Mouse (Mus musculus): ENCODE measurements around the gene Arpc2.

Gene Arpc2

GRCm38 (mm10) chr1:74293306-74293960, 57.5 kb downstream of the Arpc2 start:
- in situ Hi-C loops (cut with MboI; ENCODE audit: low pct_unique_long_range_greater_than_20kb in 1 of 2, low sequenced_read_pairs in 2 of 2, unreplicated experiment in 1 of 2) = no loop called here

- in situ Hi-C loops (cut with MboI; ENCODE audit: low pct_unique_long_range_greater_than_20kb in 1 of 2, low sequenced_read_pairs in 2 of 2, unreplicated experiment in 1 of 2) = no loop called here
Observed at GRCm38 (mm10) chr1:74294090-74294643, 58.3 kb downstream of the Arpc2 start.

- in situ Hi-C loops (cut with MboI; ENCODE audit: low pct_unique_long_range_greater_than_20kb in 1 of 2, low sequenced_read_pairs in 2 of 2, unreplicated experiment in 1 of 2) = no loop called here
Observed at GRCm38 (mm10) chr1:74294733-74295455, 59.0 kb downstream of the Arpc2 start.

DNA sequence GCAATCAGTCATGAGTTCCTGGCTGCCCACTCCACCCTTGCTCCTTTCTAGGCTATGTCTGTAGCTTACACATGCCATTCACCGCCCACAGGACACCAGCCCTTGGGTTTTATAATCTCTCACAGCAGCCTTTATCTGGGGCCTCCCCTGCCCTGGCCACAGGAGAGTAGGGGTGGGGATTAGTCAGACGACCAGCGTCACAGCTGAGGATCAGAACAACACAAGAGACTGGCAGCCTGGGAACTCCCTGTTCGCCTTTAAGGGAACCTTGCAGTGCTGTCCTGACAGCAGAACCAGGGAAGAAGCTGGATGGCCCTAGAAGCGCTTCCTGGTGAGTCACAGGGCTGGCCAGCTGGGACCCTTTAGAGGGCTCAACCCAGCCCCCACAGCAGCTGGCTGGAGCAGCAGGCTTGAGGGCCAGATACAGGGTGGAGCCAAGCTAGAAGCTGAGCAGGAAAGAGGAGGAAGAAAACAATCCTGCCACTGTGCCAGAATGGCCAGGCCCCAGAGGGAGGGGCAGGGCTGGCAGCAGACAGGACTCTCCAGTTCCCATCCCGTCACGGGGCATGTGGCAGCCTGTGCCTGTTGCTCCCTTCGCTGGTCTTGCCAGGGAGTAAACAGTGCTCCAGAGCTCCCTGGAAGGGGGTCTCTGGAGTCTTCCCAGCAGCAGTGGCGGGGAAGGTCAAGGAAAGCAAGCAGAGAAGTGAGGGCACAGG, 59.7 kb downstream of the Arpc2 start:
- in situ Hi-C loops (cut with MboI; ENCODE audit: low pct_unique_long_range_greater_than_20kb in 1 of 2, low sequenced_read_pairs in 2 of 2, unreplicated experiment in 1 of 2) = no loop called here

- in situ Hi-C loops (cut with MboI; ENCODE audit: low pct_unique_long_range_greater_than_20kb in 1 of 2, low sequenced_read_pairs in 2 of 2, unreplicated experiment in 1 of 2) = no loop called here
Observed at GRCm38 (mm10) chr1:74296477-74296876, 60.6 kb downstream of the Arpc2 start.

GRCm38 (mm10) chr1:74297269-74297668, 61.4 kb downstream of the Arpc2 start:
- in situ Hi-C loops (cut with MboI; ENCODE audit: low pct_unique_long_range_greater_than_20kb in 1 of 2, low sequenced_read_pairs in 2 of 2, unreplicated experiment in 1 of 2) = no loop called here

- in situ Hi-C loops (cut with MboI; ENCODE audit: low pct_unique_long_range_greater_than_20kb in 1 of 2, low sequenced_read_pairs in 2 of 2, unreplicated experiment in 1 of 2) = no loop called here
Observed at GRCm38 (mm10) chr1:74298157-74298750, 62.4 kb downstream of the Arpc2 start.

- in situ Hi-C loops (cut with MboI; ENCODE audit: low pct_unique_long_range_greater_than_20kb in 1 of 2, low sequenced_read_pairs in 2 of 2, unreplicated experiment in 1 of 2) = no loop called here
Observed at GRCm38 (mm10) chr1:74298996-74299395, 63.1 kb downstream of the Arpc2 start.

- in situ Hi-C loops (cut with MboI; ENCODE audit: low pct_unique_long_range_greater_than_20kb in 1 of 2, low sequenced_read_pairs in 2 of 2, unreplicated experiment in 1 of 2) = no loop called here
Observed at GRCm38 (mm10) chr1:74300347-74301110, 64.6 kb downstream of the Arpc2 start.

- in situ Hi-C loops (cut with MboI; ENCODE audit: low pct_unique_long_range_greater_than_20kb in 1 of 2, low sequenced_read_pairs in 2 of 2, unreplicated experiment in 1 of 2) = no loop called here
Observed at GRCm38 (mm10) chr1:74302229-74302628, 66.3 kb downstream of the Arpc2 start.

GRCm38 (mm10) chr1:74302835-74303234, 67.0 kb downstream of the Arpc2 start:
- in situ Hi-C loops (cut with MboI; ENCODE audit: low pct_unique_long_range_greater_than_20kb in 1 of 2, low sequenced_read_pairs in 2 of 2, unreplicated experiment in 1 of 2) = no loop called here

DNA sequence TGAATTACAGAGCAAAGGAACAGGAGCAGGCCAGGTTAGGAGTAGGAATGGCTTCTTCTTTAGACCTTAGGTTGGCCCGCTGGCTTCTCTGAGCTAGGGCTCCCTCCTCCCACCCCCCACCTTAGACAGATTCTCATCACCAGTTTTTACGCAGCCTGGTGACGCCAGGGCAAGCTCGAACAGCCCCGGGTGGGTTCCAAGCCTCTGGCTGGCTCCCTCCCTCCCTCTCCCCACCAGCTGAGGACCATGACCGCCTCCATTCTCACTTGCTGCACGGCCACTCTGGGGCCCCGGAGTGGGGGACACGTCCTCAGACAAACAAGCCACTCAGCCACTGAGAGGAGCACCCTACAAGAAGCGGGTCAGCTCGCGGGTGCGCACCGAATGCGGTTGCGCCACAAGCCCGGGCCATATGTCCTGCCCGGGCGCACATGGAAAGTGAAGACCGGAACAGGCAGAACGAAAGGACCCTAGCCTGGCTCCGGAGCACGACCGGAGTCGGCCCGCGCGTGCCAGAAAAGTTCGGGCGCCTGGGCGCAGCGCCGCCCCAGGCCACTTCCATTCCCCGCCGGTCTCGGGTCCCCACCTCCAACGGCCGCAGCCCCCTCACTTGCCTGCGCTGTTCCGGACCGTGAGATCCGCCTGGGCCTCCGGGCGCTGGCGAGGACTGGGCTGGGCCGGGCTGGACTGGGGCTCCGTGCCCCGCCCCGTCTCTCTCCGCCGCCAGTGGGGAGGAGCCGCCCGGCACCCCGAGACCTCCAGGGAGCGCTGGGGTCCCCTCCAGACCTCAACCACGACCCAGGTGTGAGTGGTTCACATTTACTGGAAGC, 67.8 kb downstream of the Arpc2 start:
- in situ Hi-C loops (cut with MboI; ENCODE audit: low pct_unique_long_range_greater_than_20kb in 1 of 2, low sequenced_read_pairs in 2 of 2, unreplicated experiment in 1 of 2) = no loop called here

DNA sequence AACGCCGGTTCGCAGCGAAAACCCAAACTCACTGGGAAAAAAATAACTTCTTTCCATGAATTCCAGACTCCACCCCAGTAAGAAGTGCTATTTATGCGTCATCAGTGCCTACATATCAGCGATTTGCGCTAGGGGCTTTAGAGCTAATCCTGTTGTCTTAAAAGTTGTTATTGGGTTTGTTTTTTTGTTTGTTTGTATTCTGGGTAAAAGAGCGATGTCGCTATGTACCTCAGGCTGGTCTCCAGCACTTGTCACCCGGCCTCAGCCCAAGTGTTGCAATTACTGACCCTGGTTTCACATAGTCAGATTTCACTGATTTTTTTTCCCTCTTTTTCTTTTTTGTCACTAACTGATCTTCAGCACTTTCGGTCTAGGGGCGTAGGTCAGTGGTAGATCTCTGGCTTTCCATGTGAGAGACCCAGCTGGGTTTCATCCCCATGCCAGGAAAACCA, 68.5 kb downstream of the Arpc2 start:
- in situ Hi-C loops (cut with MboI; ENCODE audit: low pct_unique_long_range_greater_than_20kb in 1 of 2, low sequenced_read_pairs in 2 of 2, unreplicated experiment in 1 of 2) = no loop called here

DNA sequence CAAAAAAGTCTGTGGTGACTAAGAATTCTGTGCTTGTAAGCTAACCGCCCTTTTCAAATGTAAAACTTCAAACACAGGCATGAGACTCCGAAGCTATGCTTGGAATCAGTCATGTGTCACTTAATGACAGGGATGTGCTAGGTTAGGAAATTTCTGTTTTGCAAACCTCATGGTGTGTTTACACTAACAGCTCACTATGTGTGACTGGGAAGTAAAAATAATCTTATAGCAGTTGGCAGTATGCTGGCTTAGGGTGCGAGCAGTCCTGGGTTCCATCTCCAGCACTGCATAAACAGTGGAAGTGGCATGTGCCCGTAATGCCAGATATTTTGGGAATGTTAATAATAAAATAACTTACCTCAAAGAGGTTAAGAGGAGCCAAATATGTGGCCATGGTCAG, 69.1 kb downstream of the Arpc2 start:
- in situ Hi-C loops (cut with MboI; ENCODE audit: low pct_unique_long_range_greater_than_20kb in 1 of 2, low sequenced_read_pairs in 2 of 2, unreplicated experiment in 1 of 2) = no loop called here

DNA sequence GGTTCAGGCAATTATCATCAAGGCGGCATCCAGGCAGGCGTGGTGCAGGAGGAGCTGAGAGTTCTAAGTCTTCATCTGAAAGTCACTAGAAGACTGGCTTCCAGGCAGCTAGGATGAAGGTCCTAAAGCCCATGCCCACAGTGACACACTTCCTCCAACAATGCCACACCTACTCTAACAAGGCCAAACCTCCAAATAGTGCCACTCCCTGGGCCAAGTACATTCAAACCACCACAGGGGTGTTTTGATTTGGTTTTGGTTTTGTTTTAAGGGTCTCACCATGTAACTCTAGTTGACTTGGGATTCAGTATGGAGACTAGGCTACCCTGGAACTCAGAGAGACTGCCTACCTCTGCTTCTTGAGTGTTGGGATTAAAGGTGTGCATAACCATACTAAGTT, 69.6 kb downstream of the Arpc2 start, which contains the start of gene Tmbim1:
Gene Tmbim1, minus strand, starts transcription at position 101 of the 400 bp plus-strand sequence.
- in situ Hi-C loops (cut with MboI; ENCODE audit: low pct_unique_long_range_greater_than_20kb in 1 of 2, low sequenced_read_pairs in 2 of 2, unreplicated experiment in 1 of 2) = no loop called here

DNA sequence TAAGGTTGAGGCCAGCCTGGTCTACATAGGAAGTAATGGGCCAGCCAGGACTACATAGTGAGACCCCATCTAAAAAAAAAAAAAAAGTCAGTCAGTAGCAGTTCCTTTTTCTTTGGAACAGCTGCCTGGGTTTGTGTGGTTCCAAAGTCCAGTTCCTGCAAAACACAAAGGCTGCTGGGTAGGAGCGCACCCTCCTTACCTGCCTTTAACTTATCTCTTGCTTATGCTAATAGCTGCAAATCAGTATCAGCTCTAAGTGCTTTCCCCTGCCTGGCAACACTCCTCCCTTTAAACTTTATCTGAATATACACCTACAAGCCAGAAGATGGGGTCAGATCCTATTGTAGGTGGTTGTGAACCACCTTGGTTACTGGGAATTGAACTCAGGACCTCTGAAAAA, 71.3 kb downstream of the Arpc2 start:
- in situ Hi-C loops (cut with MboI; ENCODE audit: low pct_unique_long_range_greater_than_20kb in 1 of 2, low sequenced_read_pairs in 2 of 2, unreplicated experiment in 1 of 2) = no loop called here

All from mouse embryonic stem cell (cell line).